Mouse (Mus musculus): ENCODE data around the gene Ogdh. TPM values are rescaled to one million over a fixed set of nuclear protein-coding genes. Genes with fewer than 3 reads are reported as not detected.
"Not testable (repeated sequence)": the region's sequence is repeated elsewhere in the genome, so short reads cannot be mapped to it uniquely, and the experiment has no call there.

Ogdh gene
- polyA plus RNA-seq (2015; fragmentation: Nextera tagmentation; extraction: Ambion mirVana), result 316 and 340 TPM in 2 replicates

DNA sequence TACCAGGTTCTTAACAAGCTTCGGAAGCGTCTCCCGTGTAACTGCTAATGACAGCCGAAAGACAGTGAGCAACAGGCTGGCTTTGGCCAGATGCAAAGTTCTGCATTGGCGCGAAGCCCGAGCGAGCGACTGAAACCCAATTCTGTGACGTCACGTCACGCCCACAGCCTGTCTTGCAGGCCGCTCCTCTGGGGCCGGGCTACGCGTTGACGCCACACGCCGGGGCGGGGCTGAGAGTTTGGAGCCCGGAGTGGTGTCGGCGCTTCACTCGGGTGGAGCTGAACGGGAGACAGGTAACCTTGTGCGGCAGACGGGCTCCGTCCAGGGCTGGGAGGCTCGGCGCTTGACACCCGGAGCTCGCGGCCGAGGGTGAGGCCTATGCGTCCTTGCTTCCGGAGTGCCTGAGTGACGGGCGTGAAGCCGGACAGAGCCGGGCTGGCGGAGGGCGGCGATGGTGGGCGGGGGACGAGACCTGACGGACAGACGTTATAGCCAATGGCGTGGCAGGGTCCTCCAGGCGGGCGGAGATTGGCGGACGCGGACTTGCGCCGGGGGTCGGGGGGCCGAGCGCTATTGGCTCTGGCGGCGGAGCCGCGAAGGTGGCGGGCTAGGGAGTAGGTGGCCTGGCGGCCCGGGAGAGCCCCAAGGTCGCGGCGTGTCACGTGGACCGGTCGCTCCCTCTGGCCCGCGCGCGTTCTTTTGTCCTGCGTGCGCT is at the start of gene Ogdh:
Gene Ogdh (plus strand): TSS at position 233 of the 715 bp plus-strand sequence.
- H3K4me3 ChIP-seq (ENCODE audit: low read length), result peak within 1 kb of the TSS; percentile 71
- peaks cover 8% of the 10 kb centered on the region for H3K4me1 ChIP-seq (ENCODE audit: control insufficient read depth, insufficient read depth, low read length)
- peak within 1 kb of the TSS; percentile 88 for H3K9ac ChIP-seq (ENCODE audit: low read length)
- no peaks in the 10 kb centered on the region for H3K9me3 ChIP-seq (replicated peaks; ENCODE audit: control insufficient read depth, low read length)
- ATAC-seq (replicated peaks; ENCODE audit: extremely low read depth, insufficient read depth, low FRiP score), result peak; percentile 96
- peak within 1 kb of the TSS; percentile 83 for H3K4me2 ChIP-seq (ENCODE audit: low read depth, low read length)
- under 1% methylated on average over 66 of the region's 77 CpGs for WGBS
- H3K36me3 ChIP-seq (ENCODE audit: control insufficient read depth, insufficient read depth), result no peaks in the 10 kb centered on the region
- peak within 1 kb of the TSS; percentile 98 for H3K27ac ChIP-seq (ENCODE audit: low read length)
- no peaks in the 10 kb centered on the region for H3K27me3 ChIP-seq (ENCODE audit: control insufficient read depth, insufficient read depth, low read length)

GRCm38 (mm10) chr11:6244707-6245106 is 46.7 kb upstream of the Ogdh start:
- H3K4me1 ChIP-seq (ENCODE audit: control insufficient read depth, insufficient read depth, low read length), result no peaks in the 10 kb centered on the region

GRCm38 (mm10) chr11:6252248-6252647 is 39.2 kb upstream of the Ogdh start:
- H3K27ac ChIP-seq (ENCODE audit: low read length), result no peak overlapping the region
- 82% methylated on average over 5 of the region's 5 CpGs for WGBS
- ATAC-seq (replicated peaks; ENCODE audit: extremely low read depth, insufficient read depth, low FRiP score), result no peak

More at GRCm38 (mm10) chr11:6244707-6245106, 46.7 kb upstream of the Ogdh start:
- H3K4me3 ChIP-seq (ENCODE audit: low read length), result no peak overlapping the region
- ATAC-seq (replicated peaks; ENCODE audit: extremely low read depth, insufficient read depth, low FRiP score), result no peak
- no peaks in the 10 kb centered on the region for H3K36me3 ChIP-seq (ENCODE audit: control insufficient read depth, insufficient read depth)
- 46% methylated on average over 17 of the region's 19 CpGs for WGBS
- no peak overlapping the region for H3K27ac ChIP-seq (ENCODE audit: low read length)
- no peak overlapping the region for H3K4me2 ChIP-seq (ENCODE audit: low read depth, low read length)
- H3K27me3 ChIP-seq (ENCODE audit: control insufficient read depth, insufficient read depth, low read length), result no peaks in the 10 kb centered on the region
- no peaks in the 10 kb centered on the region for H3K9me3 ChIP-seq (replicated peaks; ENCODE audit: control insufficient read depth, low read length)
- no peak overlapping the region; the same call in 1 of the 2 replicates for H3K9ac ChIP-seq (ENCODE audit: low read length)

DNA sequence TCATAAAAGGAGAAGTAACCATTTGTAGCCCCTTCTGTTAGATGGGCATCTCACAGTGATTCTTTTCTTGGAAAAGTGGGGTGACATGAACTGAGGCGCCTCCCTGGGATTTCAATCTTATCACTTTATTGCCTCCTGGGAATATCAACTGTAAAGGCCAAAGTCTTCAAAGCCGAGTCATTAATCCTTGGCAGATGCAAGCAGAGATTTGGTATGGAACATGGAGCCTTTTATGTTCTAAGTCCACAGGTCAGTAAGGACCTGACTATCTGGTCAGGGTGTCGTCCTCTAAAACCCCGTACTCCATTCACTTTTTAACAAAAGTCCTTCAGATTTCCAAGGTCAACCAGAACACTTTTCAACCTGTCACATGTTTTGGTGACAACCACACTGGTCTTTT is 38.6 kb upstream of the Ogdh start:
- H3K27me3 ChIP-seq (ENCODE audit: control insufficient read depth, insufficient read depth, low read length), result no peaks in the 10 kb centered on the region
- no peak overlapping the region for H3K4me3 ChIP-seq (ENCODE audit: low read length)
- WGBS, result 74% methylated on average over 4 of the region's 4 CpGs
- no peak overlapping the region for H3K4me2 ChIP-seq (ENCODE audit: low read depth, low read length)
- no peaks in the 10 kb centered on the region for H3K9me3 ChIP-seq (replicated peaks; ENCODE audit: control insufficient read depth, low read length)
- no peak overlapping the region for H3K9ac ChIP-seq (ENCODE audit: low read length)
- ATAC-seq (replicated peaks; ENCODE audit: extremely low read depth, insufficient read depth, low FRiP score), result no peak
- 0 out of 2 replicates have a peak, but pooled peaks cover 3% of the 10 kb centered on the region for H3K36me3 ChIP-seq (ENCODE audit: control insufficient read depth, insufficient read depth)
- no peak overlapping the region for H3K27ac ChIP-seq (ENCODE audit: low read length)
- no peaks in the 10 kb centered on the region for H3K4me1 ChIP-seq (ENCODE audit: control insufficient read depth, insufficient read depth, low read length)

More at GRCm38 (mm10) chr11:6252248-6252647, 39.2 kb upstream of the Ogdh start:
- Histone ChIP-seq H3K27me3 (ENCODE audit: control insufficient read depth, insufficient read depth, low read length) (no peaks in the 10 kb centered on the region), H3K9me3 (replicated peaks; ENCODE audit: control insufficient read depth, low read length) (no peaks in the 10 kb centered on the region), H3K9ac (ENCODE audit: low read length) (no peak overlapping the region), H3K4me3 (ENCODE audit: low read length) (no peak overlapping the region), H3K4me1 (ENCODE audit: control insufficient read depth, insufficient read depth, low read length) (no peaks in the 10 kb centered on the region), H3K36me3 (ENCODE audit: control insufficient read depth, insufficient read depth) (no peaks in the 10 kb centered on the region), H3K4me2 (ENCODE audit: low read depth, low read length) (no peak overlapping the region)

DNA sequence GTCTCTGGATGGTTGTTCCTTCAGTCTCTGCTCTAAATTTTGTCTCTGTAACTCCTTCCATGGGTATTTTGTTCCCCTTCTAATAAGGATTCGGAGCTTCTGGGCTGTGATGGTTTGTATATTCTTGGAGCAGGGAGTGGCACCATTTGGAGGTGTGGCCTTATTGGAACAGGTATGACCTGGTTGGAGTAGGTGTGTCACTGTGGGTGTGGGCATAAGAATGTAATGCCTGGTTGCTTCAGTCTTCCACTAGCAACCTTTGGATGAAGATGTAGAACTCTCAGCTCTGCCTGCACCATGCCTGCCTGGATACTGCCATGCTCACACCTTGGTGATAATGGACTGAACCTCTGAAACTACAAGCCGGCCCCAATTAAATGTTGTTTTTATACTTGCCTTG is 36.8 kb upstream of the Ogdh start:
- peaks cover 13% of the 10 kb centered on the region for H3K36me3 ChIP-seq (ENCODE audit: control insufficient read depth, insufficient read depth)
- H3K27me3 ChIP-seq (ENCODE audit: control insufficient read depth, insufficient read depth, low read length); H3K4me3 ChIP-seq (ENCODE audit: low read length); H3K9me3 ChIP-seq (replicated peaks; ENCODE audit: control insufficient read depth, low read length); H3K9ac ChIP-seq (ENCODE audit: low read length); H3K27ac ChIP-seq (ENCODE audit: low read length); H3K4me1 ChIP-seq (ENCODE audit: control insufficient read depth, insufficient read depth, low read length); ATAC-seq (replicated peaks; ENCODE audit: extremely low read depth, insufficient read depth, low FRiP score); H3K4me2 ChIP-seq (ENCODE audit: low read depth, low read length): not testable (repeated sequence)
- WGBS, result 91% methylated on average over 2 of the region's 2 CpGs

DNA sequence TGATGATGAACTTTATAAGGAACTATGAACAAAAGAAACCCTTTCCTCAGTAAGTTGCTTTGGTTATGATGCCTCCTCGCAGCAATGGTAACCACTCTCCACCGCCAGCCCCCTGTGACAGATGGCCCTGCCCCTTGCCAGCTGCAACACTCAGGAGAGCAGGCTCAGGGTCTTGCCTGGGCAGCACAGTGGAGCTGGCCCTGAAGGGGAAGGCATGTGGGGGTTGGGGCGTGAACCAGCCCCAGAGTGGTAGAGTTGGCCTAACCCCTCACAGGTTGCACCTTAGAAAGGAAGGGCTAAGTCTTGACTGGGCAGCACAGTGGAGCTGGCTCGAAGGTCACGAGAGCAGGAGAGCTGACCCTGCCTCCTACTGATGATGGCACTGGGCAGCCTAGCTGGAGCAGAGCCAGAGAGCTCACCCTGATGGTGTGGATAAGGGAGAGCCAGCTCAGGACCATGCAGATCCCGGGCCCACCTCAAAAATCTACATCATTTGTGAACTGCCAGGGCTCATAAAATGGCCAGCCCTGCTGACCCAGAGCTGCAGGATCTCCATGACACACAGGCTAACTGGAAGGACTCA is 34.9 kb upstream of the Ogdh start:
- 66% methylated on average over 6 of the region's 6 CpGs for WGBS
- no peak for ATAC-seq (replicated peaks; ENCODE audit: extremely low read depth, insufficient read depth, low FRiP score)
- no peaks in the 10 kb centered on the region for H3K4me1 ChIP-seq (ENCODE audit: control insufficient read depth, insufficient read depth, low read length)
- no peaks in the 10 kb centered on the region for H3K9me3 ChIP-seq (replicated peaks; ENCODE audit: control insufficient read depth, low read length)
- no peak overlapping the region for H3K27ac ChIP-seq (ENCODE audit: low read length)
- H3K27me3 ChIP-seq (ENCODE audit: control insufficient read depth, insufficient read depth, low read length), result no peaks in the 10 kb centered on the region
- H3K9ac ChIP-seq (ENCODE audit: low read length), result no peak overlapping the region
- H3K4me3 ChIP-seq (ENCODE audit: low read length), result no peak overlapping the region
- H3K4me2 ChIP-seq (ENCODE audit: low read depth, low read length), result no peak overlapping the region
- H3K36me3 ChIP-seq (ENCODE audit: control insufficient read depth, insufficient read depth), result peaks cover 29% of the 10 kb centered on the region

DNA sequence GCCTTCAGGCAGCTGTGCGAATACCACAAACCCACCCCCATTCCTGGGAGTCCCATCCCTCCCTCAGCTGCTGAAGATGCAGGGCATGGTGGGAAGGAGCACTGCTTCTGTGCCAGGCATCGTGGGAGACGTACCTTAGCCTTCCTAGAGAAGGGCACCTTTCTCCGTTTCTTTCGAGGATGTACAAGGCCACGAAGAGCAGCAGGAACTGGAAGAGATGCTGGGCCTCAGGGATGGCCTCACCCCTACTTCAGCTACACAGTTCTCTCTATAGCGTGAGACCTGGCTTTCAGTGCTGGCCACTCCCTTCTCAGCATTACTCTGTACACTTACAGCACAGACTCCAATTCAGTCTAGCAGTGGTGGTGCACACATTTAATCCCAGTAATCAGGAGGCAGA is 32.0 kb upstream of the Ogdh start:
- ATAC-seq (replicated peaks; ENCODE audit: extremely low read depth, insufficient read depth, low FRiP score), result no peak
- no peaks in the 10 kb centered on the region for H3K27me3 ChIP-seq (ENCODE audit: control insufficient read depth, insufficient read depth, low read length)
- 89% methylated on average over 7 of the region's 7 CpGs for WGBS
- H3K9ac ChIP-seq (ENCODE audit: low read length), result no peak overlapping the region
- H3K4me3 ChIP-seq (ENCODE audit: low read length), result no peak overlapping the region
- no peaks in the 10 kb centered on the region for H3K9me3 ChIP-seq (replicated peaks; ENCODE audit: control insufficient read depth, low read length)
- no peak overlapping the region for H3K27ac ChIP-seq (ENCODE audit: low read length)
- no peaks in the 10 kb centered on the region for H3K4me1 ChIP-seq (ENCODE audit: control insufficient read depth, insufficient read depth, low read length)
- H3K36me3 ChIP-seq (ENCODE audit: control insufficient read depth, insufficient read depth), result peaks cover 55% of the 10 kb centered on the region
- no peak overlapping the region for H3K4me2 ChIP-seq (ENCODE audit: low read depth, low read length)

- 77% methylated on average over 10 of the region's 10 CpGs for WGBS
- Histone ChIP-seq H3K9ac (ENCODE audit: low read length) (no peak overlapping the region), H3K4me3 (ENCODE audit: low read length) (no peak overlapping the region), H3K27me3 (ENCODE audit: control insufficient read depth, insufficient read depth, low read length) (no peaks in the 10 kb centered on the region), H3K4me2 (ENCODE audit: low read depth, low read length) (no peak overlapping the region), H3K27ac (ENCODE audit: low read length) (no peak overlapping the region), H3K4me1 (ENCODE audit: control insufficient read depth, insufficient read depth, low read length) (peaks cover 4% of the 10 kb centered on the region), H3K9me3 (replicated peaks; ENCODE audit: control insufficient read depth, low read length) (no peaks in the 10 kb centered on the region), H3K36me3 (ENCODE audit: control insufficient read depth, insufficient read depth) (peaks cover 73% of the 10 kb centered on the region)
- no peak for ATAC-seq (replicated peaks; ENCODE audit: extremely low read depth, insufficient read depth, low FRiP score)
These were observed 29.9 kb upstream of the Ogdh start for GRCm38 (mm10) chr11:6261434-6262082.

DNA sequence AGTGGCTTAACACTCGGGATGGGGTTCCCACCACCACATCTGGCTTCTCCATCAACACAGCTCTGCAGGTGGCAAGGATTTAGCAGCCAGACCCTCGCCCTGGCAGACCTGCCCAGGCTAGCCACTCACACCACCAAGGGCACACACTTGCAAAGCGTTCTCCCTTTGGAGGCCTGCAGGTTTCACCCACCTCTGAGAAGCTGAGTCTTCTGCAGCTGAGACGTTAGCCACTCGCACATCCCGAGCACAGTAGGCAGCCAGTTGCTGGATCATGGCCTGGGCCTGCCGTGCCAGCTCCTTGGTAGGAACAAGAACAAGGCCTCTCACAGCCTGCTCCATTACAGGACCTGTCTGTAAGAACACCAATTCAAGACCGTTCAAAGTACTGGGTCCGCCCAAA is 24.8 kb upstream of the Ogdh start:
- Histone ChIP-seq H3K4me3 (ENCODE audit: low read length) (peak overlapping the region; percentile 87), H3K4me2 (ENCODE audit: low read depth, low read length) (peak overlapping the region; percentile 78), H3K27ac (ENCODE audit: low read length) (no peak overlapping the region), H3K36me3 (ENCODE audit: control insufficient read depth, insufficient read depth) (peaks cover 54% of the 10 kb centered on the region), H3K9me3 (replicated peaks; ENCODE audit: control insufficient read depth, low read length) (no peaks in the 10 kb centered on the region), H3K9ac (ENCODE audit: low read length) (peak overlapping the region; percentile 89), H3K27me3 (ENCODE audit: control insufficient read depth, insufficient read depth, low read length) (no peaks in the 10 kb centered on the region), H3K4me1 (ENCODE audit: control insufficient read depth, insufficient read depth, low read length) (peaks cover 7% of the 10 kb centered on the region)
- ATAC-seq (replicated peaks; ENCODE audit: extremely low read depth, insufficient read depth, low FRiP score), result no peak
- WGBS, result 59% methylated on average over 9 of the region's 9 CpGs
